Mouse (Mus musculus): Measurements from ENCODE around the gene Ambra1. TPM values are rescaled to one million over a fixed set of nuclear protein-coding genes. Genes with fewer than 3 reads are reported as not detected.

Ambra1 gene
- 30.6 and 43.0 TPM in 2 replicates for total RNA-seq (2023)

GRCm38 (mm10) chr2:91729971-91730821 is at the start of gene Ambra1:
TSS of gene Ambra1 (plus strand) at chr2:91730134.

GRCm38 (mm10) chr2:91710272-91711234 is 19.4 kb upstream of the Ambra1 start, which contains the start of the genes Atg13 and Harbi1:
TSS of gene Atg13 (minus strand) at chr2:91710576.
TSS of gene Harbi1 (plus strand) at chr2:91710852.

GRCm38 (mm10) chr2:91926949-91927348 is 197.0 kb downstream of the Ambra1 start, which contains the start of gene Chrm4:
TSS of gene Chrm4 (plus strand) at chr2:91927249.

GRCm38 (mm10) chr2:91932160-91932711 is 202.3 kb downstream of the Ambra1 start, which contains the start of gene Mdk:
TSS of gene Mdk (minus strand) at chr2:91932297.

GRCm38 (mm10) chr2:91945483-91945882 is 215.5 kb downstream of the Ambra1 start, which contains the start of gene Gm9821:
TSS of gene Gm9821 (plus strand) at chr2:91945703.

Other genes with a start within 250 kb of the Ambra1 start
- 41.0 and 51.5 TPM in 2 replicates for gene Ckap5, start 203.4 kb upstream of the Ambra1 start, total RNA-seq (2023)
- gene F2, start 93.7 kb upstream of the Ambra1 start, total RNA-seq (2023), result 0.13 TPM in 1 of 2 replicates, not detected in the other
- gene Zfp408, start 80.3 kb upstream of the Ambra1 start, total RNA-seq (2023), result 20.0 and 28.2 TPM in 2 replicates
- gene Arhgap1, start 80.3 kb upstream of the Ambra1 start, total RNA-seq (2023), result 86.6 and 101 TPM in 2 replicates
- 29.4 and 45.6 TPM in 2 replicates for gene Atg13, start 19.6 kb upstream of the Ambra1 start, total RNA-seq (2023)
- gene Harbi1, start 19.3 kb upstream of the Ambra1 start, total RNA-seq (2023), result 2.7 and 3.4 TPM in 2 replicates
- not detected in 2 replicates for gene Chrm4, start 197.1 kb downstream of the Ambra1 start, total RNA-seq (2023)
- 1.7 and 3.5 TPM in 2 replicates for gene Mdk, start 202.2 kb downstream of the Ambra1 start, total RNA-seq (2023)
- gene Gm9821, start 215.6 kb downstream of the Ambra1 start, total RNA-seq (2023), result not detected in 2 replicates
- gene Dgkz, start 245.7 kb downstream of the Ambra1 start, total RNA-seq (2023), result 200 and 241 TPM in 2 replicates